Mouse (Mus musculus): ENCODE measurements around the gene Gm3327.
"Not testable (repeated sequence)": the region's sequence is repeated elsewhere in the genome, so short reads cannot be mapped to it uniquely, and the experiment has no call there.

Gene Gm3327

DNA sequence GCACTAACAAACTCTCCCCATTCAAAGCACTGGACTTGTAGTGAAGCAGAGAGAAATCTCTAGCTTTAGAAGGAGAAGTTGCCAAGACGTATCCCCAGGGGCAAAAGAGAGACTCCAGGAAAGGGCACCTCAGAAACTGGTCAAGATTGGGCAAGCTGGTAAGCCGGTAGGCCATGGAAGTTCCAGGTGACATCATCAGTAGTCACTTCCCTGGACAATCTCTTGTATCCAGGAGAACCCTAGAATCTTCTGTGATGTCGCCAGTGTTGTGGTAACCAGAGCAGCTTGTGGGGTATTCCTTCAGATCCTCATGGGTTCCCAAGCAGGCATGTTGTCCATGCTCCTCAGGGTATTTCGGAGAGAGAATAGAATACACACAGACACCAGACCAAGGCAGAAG lies at the start of gene Gm3327:
Gene Gm3327, plus strand, starts transcription at position 301 of the 400 bp plus-strand sequence.
- DNase-seq (ENCODE audit: low read depth, low spot score), result not testable (repeated sequence)

DNA sequence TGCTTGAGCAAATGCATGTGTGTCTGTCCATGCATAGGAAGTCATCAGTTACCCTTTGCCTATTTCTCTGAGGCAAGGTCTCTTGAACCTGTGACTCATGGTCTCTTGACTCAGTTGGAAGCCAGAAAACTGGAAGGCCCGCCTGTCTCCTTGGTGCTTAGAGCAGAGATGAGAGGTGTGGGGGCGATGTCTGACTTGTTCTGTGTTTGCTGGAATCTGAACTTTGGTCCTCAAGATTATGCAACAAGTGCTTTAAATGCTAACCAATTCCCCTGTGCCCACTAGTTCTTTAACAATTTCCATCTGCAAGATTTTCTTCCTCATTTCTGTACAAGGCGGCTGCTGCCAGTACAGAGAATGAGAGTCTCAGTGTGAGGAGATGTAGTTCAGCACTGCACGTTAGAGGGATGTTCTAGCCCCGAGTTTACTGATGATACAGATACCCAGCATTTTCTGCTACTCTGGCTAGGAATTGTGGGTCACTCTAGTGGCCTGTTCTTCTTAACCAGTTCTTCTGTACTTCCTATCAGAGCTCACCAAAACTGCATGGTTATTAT lies 45.8 kb upstream of the Gm3327 start:
- DNase-seq (ENCODE audit: low read depth, low spot score), result not testable (repeated sequence)

DNA sequence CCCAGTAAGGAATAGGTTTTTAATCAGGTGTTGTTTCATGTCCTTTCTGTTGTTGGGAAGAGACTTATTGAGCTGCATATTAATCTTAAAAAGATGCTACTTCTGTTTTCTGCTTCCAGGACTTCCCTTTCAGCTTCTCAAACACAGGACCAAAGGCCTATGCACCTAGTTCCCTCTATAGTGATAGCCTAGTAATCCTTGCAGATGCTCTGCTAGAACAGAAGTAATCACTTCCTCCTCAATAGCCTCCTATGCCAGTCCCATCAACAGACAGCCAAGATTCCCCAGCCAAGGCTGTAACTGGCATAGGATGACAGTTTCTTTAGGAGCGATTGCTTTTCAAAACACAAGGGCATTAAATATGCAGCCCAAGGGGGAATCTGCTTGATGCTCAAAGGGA lies 37.1 kb upstream of the Gm3327 start:
- DNase-seq (ENCODE audit: low read depth, low spot score), result not testable (repeated sequence)

DNA sequence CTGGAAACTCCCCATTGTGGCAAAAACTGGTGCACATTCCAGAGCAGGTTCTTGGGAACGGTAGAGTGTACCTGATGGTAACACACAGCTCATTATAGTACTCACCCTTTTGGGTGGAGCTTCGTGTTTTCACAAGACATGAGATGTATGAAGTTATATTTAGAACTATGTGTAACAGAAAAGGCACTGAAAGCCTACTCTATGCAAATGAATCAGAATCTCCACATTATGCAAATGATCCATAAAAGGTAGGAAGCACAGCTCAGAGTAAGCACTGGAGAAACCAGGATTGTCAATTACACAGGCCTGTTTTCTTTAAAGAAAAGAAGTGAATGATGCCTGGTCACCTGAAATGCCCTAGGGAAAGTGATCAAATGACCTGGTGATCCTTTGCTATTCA lies 36.1 kb upstream of the Gm3327 start:
- DNase-seq (ENCODE audit: low read depth, low spot score), result not testable (repeated sequence)

DNA sequence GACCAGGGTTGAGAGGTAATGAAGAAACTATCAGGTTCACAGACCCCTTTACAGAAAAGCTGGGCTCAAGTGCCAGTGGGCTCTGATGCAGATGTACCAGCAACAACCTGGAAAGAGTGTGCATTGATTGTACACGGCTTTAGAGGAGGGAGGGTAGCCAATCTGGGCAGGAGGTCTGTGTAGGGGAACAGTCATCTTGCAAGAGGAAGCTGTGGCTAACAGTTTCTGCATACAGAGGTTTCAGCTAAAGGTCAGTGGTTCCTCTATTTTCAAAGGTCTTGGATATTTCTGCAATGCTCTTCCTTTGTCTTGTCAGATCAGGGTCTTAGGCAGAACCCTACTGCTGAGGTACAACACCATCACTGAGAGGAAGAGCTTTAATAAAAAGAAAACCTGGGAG lies 32.1 kb upstream of the Gm3327 start:
- DNase-seq (ENCODE audit: low read depth, low spot score), result not testable (repeated sequence)

DNA sequence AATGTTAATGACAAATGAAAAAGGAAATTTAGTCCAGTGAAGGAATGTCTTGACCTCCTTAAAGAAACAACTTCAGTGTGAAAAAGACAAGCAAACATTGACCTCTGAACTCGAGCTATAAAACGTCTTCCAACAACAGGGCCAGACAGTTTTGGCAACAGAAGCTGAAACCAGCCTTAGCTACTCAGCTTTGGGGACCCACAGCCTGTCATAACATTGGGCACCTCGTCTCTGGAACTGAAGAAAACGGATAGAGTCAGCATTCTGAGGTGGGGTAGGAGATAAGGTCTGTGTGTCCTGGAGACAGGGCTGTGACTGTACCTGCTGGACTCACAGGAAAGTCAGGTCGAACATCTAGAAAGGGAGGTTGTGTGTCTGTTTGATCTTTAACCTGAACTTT lies 29.2 kb upstream of the Gm3327 start:
- not testable (repeated sequence) for DNase-seq (ENCODE audit: low read depth, low spot score)

DNA sequence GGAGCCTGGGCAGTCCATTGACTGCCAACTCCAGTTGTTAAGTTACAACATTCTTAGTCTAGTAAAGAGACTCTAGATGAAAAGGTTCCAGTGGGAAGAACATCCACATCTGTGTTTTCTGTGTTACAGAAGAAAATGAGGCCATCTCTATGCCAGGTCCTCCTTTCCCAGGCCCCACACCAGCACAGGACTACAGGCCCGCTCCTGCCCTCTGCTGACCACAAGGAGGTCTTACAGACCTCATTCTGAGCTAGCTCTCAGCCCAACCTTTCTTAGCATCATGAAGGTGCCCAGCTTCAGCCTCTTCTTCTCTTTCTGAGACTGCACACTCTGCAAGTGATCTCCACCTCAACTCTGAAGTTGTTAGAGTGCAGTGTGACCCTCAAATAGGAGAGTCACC lies 23.6 kb upstream of the Gm3327 start:
- not testable (repeated sequence) for DNase-seq (ENCODE audit: low read depth, low spot score)

DNA sequence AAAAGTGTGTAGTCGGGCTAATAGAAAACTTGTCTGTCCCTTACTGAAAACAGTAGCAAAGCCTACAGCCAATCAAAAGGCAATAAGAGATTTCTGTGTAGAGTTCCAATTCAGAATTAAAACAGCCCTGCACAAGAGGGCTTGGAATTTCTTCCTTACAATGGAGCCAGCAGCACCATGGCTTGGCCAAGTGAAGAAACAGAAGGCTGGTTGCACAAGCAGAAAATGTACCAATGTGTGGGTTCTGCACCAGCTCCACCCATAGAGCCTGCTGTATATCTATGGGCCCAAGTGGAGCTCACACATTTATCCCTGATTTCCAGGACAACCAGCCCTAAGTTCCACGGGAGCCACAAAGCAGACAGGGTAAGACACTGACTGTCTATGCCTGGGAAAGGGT lies 21.3 kb upstream of the Gm3327 start, which contains the start of gene Ear2:
Gene Ear2, plus strand, starts transcription at position 301 of the 400 bp plus-strand sequence.
- DNase-seq (ENCODE audit: low read depth, low spot score), result not testable (repeated sequence)

DNA sequence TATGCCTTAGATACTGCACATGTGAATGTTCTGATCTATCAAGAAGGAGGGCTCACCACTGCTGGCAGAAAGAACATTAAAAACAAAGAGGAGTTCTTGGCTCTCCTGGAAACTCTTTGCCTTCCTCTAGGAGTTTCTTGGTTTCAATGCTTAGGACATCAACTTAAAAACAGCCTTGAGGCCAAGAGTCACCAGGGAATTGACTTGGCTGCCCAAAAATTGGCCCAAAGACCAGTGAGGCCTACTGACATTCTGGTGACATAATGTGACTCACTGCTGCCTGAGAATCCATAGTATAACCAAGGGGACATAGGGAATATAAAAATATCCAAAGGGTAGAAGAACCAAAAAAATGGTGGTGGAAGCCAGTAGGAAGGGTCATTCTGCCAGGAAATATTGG lies 12.7 kb upstream of the Gm3327 start:
- DNase-seq (ENCODE audit: low read depth, low spot score), result peak; percentile 50
